Mouse (Mus musculus) limb, embryonic 14.5 days (tissue): ENCODE data around the gene Dnajb4. TPM values are rescaled to one million over a fixed set of nuclear protein-coding genes. Genes with fewer than 3 reads are reported as not detected.
A peak's percentile ranks its signal among the peaks of the same experiment; 100 is the strongest.

ENCODE experiments used
- ATAC-seq: fragments of 200-750 bp; cut with Nextera tagmentation; 2 replicates; pipeline ENCODE4 v1.8.0; 2017; ENCODE audit warnings: low read depth, moderate number of reproducible peaks, moderate TSS enrichment; ENCODE audit not compliant: low FRiP score
- DNase-seq: peaks from one replicate; pipeline ENCODE4 v3.0.0-alpha.2; 2015; ENCODE audit warnings: low spot score
- H3K27ac ChIP-seq: fragments of 300-500 bp; sonication (generic); replicated peaks from 2 replicates; pipeline ENCODE4 v1.5.1; 2014; ENCODE audit warnings: low read depth, mild to moderate bottlenecking, low read length, moderate library complexity, mixed read lengths
- H3K27me3 ChIP-seq: fragments of 300-500 bp; sonication (generic); 2 replicates; pipeline ENCODE4 v1.6.1; 2014; ENCODE audit warnings: low read length, mixed read lengths; ENCODE audit not compliant: control insufficient read depth, insufficient read depth
- H3K36me3 ChIP-seq: fragments of 300-500 bp; sonication (generic); 2 replicates; pipeline ENCODE4 v1.6.1; 2014; ENCODE audit warnings: mild to moderate bottlenecking, low read length, moderate library complexity, mixed read lengths; ENCODE audit not compliant: control insufficient read depth, insufficient read depth
- H3K4me1 ChIP-seq: fragments of 300-500 bp; sonication (generic); 2 replicates; pipeline ENCODE4 v1.6.1; 2014; ENCODE audit warnings: antibody characterized with exemption, low read length, mixed read lengths; ENCODE audit not compliant: control insufficient read depth, insufficient read depth
- H3K4me2 ChIP-seq: fragments of 300-500 bp; sonication (generic); replicated peaks from 2 replicates; pipeline ENCODE4 v1.6.1; 2014; ENCODE audit warnings: low read depth, mild to moderate bottlenecking, low read length, moderate library complexity; ENCODE audit not compliant: severe bottlenecking
- H3K4me3 ChIP-seq: fragments of 300-500 bp; sonication (generic); replicated peaks from 2 replicates; pipeline ENCODE4 v1.5.1; 2014; ENCODE audit warnings: low read length
- H3K9ac ChIP-seq: fragments of 300-500 bp; sonication (generic); 2 replicates; pipeline ENCODE4 v1.6.1; 2014; ENCODE audit warnings: mild to moderate bottlenecking, low read depth, low read length, moderate library complexity; ENCODE audit not compliant: severe bottlenecking
- H3K9me3 ChIP-seq: fragments of 300-500 bp; sonication (generic); 2 replicates; pipeline ENCODE4 v1.6.1; 2016; ENCODE audit warnings: low read length; ENCODE audit not compliant: control insufficient read depth
- POLR2A ChIP-seq: fragments of 200-500 bp; IDR thresholded peaks from 2 replicates; pipeline ENCODE4 v1.8.0; 2012; ENCODE audit warnings: inconsistent platforms, mild to moderate bottlenecking, moderate library complexity, borderline replicate concordance; ENCODE audit not compliant: insufficient read depth, insufficient read length; ENCODE audit errors: extremely low read depth
- WGBS: fragments of 180-500 bp; shearing (Covaris S2); extraction: QIAGEN DNeasy Blood & Tissue Kit; methylation state at CpG from one replicate; pipeline ENCODE4 v1.1.7; 2014; 5-methylcytosine and 5-hydroxymethylcytosine counted together
- polyA plus RNA-seq, 2 experiments: library from polyadenylated mRNA; depleted of rRNA in 1 of 2; stranded (reverse) in 1 of 2; unstranded in 1 of 2; fragments of >200 nt; fragmentation: Nextera tagmentation in 1 of 2; extraction: Ambion mirVana in 1 of 2; gene quantifications; 2 replicates each; pipeline versions ENCODE4 v1.2.1 to v1.2.3; 2012 to 2014

Gene Dnajb4
- polyA plus RNA-seq, 2 experiments, result 19.2 to 31.6 TPM

DNA sequence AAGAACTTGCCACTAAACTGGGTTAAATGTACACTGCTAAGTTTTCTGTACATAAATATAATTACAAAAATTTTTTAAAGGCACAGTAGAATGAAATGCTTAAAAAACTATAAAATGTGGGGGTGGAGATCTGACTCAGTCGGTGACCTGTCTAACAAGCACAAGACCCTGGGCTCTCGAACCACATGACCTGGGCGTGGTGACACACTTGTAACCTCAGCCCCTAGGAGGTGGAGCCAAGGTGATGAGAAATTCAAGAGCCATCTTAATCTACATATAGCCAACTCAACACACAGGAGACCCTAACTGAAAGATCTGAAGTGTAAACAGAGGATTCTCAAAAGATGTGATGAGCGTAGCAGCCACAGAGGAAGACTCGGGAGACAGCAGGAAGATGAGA, 56.0 kb downstream of the Dnajb4 start:
- TF ChIP-seq POLR2A, result no peak
- WGBS, result 78% methylated on average over 5 of the region's 5 CpGs

DNA sequence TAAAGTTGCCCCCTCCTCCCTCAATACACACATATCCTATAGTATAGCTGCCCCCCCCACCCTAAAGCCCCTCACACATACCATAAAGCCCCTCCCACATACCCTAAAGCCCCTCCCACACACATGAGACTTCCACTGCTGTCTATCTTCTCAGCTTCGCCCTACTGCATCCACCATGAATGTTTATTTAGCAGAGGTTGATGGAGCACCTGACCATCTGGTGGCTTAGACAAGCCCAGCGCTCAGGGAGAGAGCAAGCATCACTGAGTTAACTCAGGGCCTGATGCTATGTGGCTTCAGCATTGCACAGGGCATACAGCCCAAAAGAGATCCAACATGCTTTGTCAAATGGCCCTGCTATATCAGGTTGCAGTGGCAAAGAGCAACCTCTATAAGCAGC, 57.0 kb downstream of the Dnajb4 start:
- no peak for ATAC-seq
- Histone ChIP-seq H3K9me3 (no peaks in the 10 kb centered on the region), H3K4me2 (no peak overlapping the region), H3K9ac (no peak overlapping the region), H3K4me1 (no peaks in the 10 kb centered on the region), H3K4me3 (no peak overlapping the region), H3K27ac (no peak overlapping the region), H3K36me3 (no peaks in the 10 kb centered on the region), H3K27me3 (no peaks in the 10 kb centered on the region)
- WGBS, result 77% methylated on average over 2 of the region's 2 CpGs
- no peak for DNase-seq
- no peak for TF ChIP-seq POLR2A

More for the DNA sequence above, 56.0 kb downstream of the Dnajb4 start:
- DNase-seq (no peak), ATAC-seq (no peak)
- Histone ChIP-seq H3K4me3 (no peak overlapping the region), H3K9ac (no peak overlapping the region), H3K4me1 (no peaks in the 10 kb centered on the region), H3K36me3 (no peaks in the 10 kb centered on the region), H3K4me2 (no peak overlapping the region), H3K27me3 (no peaks in the 10 kb centered on the region), H3K9me3 (no peaks in the 10 kb centered on the region), H3K27ac (no peak overlapping the region)

GRCm38 (mm10) chr3:152152483-152152804, 57.7 kb downstream of the Dnajb4 start:
- TF ChIP-seq POLR2A, result no peak
- WGBS, result 92% methylated on average over 1 of the region's 1 CpGs
- H3K27ac ChIP-seq, result no peak overlapping the region
- DNase-seq (no peak), ATAC-seq (no peak)
- H3K4me2 ChIP-seq, result no peak overlapping the region
- no peaks in the 10 kb centered on the region for H3K36me3 ChIP-seq
- no peaks in the 10 kb centered on the region for H3K4me1 ChIP-seq
- no peaks in the 10 kb centered on the region for H3K9me3 ChIP-seq
- no peak overlapping the region for H3K9ac ChIP-seq
- H3K4me3 ChIP-seq, result no peak overlapping the region
- no peaks in the 10 kb centered on the region for H3K27me3 ChIP-seq

GRCm38 (mm10) chr3:152151725-152152482, 58.2 kb downstream of the Dnajb4 start:
- Histone ChIP-seq H3K27me3 (no peaks in the 10 kb centered on the region), H3K9me3 (no peaks in the 10 kb centered on the region), H3K36me3 (no peaks in the 10 kb centered on the region), H3K4me1 (no peaks in the 10 kb centered on the region), H3K9ac (no peak overlapping the region), H3K4me2 (peak overlapping the region; percentile 33; the same call in 1 of the 2 replicates), H3K27ac (no peak overlapping the region), H3K4me3 (0 out of 2 replicates have a peak overlapping the region, but pooled peaks have one; percentile 11)
- DNase-seq, result no peak
- no peak for TF ChIP-seq POLR2A
- no peak for ATAC-seq
- 50% methylated on average over 24 of the region's 29 CpGs for WGBS

DNA sequence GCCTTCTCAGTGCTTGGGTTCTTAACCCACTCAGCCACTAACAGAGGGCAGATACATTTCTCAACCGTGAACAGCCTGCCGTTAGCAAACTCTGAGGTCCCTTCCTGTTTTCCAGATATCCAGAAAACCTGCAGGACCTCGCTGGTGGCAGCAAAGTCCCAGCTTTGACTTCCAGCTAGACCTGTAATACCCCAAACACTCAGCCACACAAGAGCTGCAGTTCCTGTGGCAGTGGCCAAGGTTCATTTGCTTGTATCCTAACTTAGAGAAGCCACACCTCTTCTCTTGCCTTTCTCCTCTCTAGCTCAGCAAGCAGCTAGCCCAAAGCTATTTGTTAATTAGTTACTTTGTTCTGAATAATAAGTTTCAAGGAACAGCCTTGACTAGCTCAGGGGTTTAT, 60.2 kb downstream of the Dnajb4 start:
- WGBS, result 52% methylated on average over 3 of the region's 3 CpGs
- H3K9ac ChIP-seq, result no peak overlapping the region
- TF ChIP-seq POLR2A, result no peak

DNA sequence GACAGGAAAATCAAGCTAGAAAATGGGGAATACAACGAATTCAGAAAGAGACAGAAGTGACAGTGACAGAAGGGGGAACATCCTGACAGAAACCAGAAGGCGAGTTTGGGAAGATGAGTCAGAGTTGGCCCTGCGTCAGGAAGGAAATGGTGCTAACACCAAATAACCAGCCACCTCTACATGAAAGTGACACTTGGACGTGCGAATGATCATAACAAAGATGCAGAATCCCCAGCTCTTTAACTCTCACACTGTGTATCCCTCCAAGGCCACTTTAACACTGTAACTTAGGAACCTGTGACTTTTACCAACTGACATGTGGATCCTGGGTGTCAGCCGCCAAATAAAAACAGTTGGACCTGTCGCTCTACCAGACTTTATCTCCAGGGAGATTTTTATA, 60.7 kb downstream of the Dnajb4 start:
- H3K4me3 ChIP-seq, result no peak overlapping the region
- H3K36me3 ChIP-seq, result no peaks in the 10 kb centered on the region
- DNase-seq, result no peak
- H3K27me3 ChIP-seq, result no peaks in the 10 kb centered on the region
- no peaks in the 10 kb centered on the region for H3K9me3 ChIP-seq
- no peaks in the 10 kb centered on the region for H3K4me1 ChIP-seq
- no peak overlapping the region for H3K27ac ChIP-seq
- no peak overlapping the region for H3K4me2 ChIP-seq
- H3K9ac ChIP-seq, result no peak overlapping the region
- WGBS, result 57% methylated on average over 7 of the region's 7 CpGs
- ATAC-seq, result no peak
- TF ChIP-seq POLR2A, result no peak

More for the DNA sequence above, 60.2 kb downstream of the Dnajb4 start:
- no peak overlapping the region for H3K4me2 ChIP-seq
- H3K9me3 ChIP-seq, result no peaks in the 10 kb centered on the region
- H3K27me3 ChIP-seq, result no peaks in the 10 kb centered on the region
- no peaks in the 10 kb centered on the region for H3K36me3 ChIP-seq
- H3K4me1 ChIP-seq, result no peaks in the 10 kb centered on the region
- H3K4me3 ChIP-seq, result no peak overlapping the region
- H3K27ac ChIP-seq, result no peak overlapping the region
- ATAC-seq, result no peak
- no peak for DNase-seq
